Mouse (Mus musculus): ENCODE measurements around the gene D17H6S53E. TPM values are rescaled to one million over a fixed set of nuclear protein-coding genes. Genes with fewer than 3 reads are reported as not detected.

D17H6S53E gene
- 6.0 and 7.1 TPM in 2 replicates for polyA plus RNA-seq (2014; fragmentation: Nextera tagmentation; extraction: Ambion mirVana)

- peak within 1 kb of the TSS; percentile 77 for H3K27ac ChIP-seq (ENCODE audit: low read depth, low read length)
- H3K4me3 ChIP-seq (ENCODE audit: low read depth, low read length) = peak within 1 kb of the TSS; percentile 63
- peaks cover 20% of the 10 kb centered on the region for H3K4me1 ChIP-seq (replicated peaks; ENCODE audit: control insufficient read depth, insufficient read depth, low read length)
- H3K27me3 ChIP-seq (replicated peaks; ENCODE audit: control insufficient read depth, insufficient read depth, low read length) = no peaks in the 10 kb centered on the region
- H3K4me2 ChIP-seq = peak within 1 kb of the TSS; percentile 85
- peak within 1 kb of the TSS; percentile 79 for H3K9ac ChIP-seq (ENCODE audit: low read depth, low read length)
- H3K36me3 ChIP-seq (ENCODE audit: control insufficient read depth, insufficient read depth, low read length) = peaks cover 6% of the 10 kb centered on the region; the same call in 1 of the 2 replicates
- DNase-seq (ENCODE audit: low spot score) (peak; percentile 79), ATAC-seq (replicated peaks; ENCODE audit: low FRiP score) (peak; percentile 79)
- H3K9me3 ChIP-seq (ENCODE audit: control insufficient read depth, low read length) = no peaks in the 10 kb centered on the region
- WGBS = under 1% methylated on average over 36 of the region's 36 CpGs
Measured at GRCm38 (mm10) chr17:35126206-35126611, at the start of gene D17H6S53E. Gene D17H6S53E (plus strand): TSS chr17:35126373.

- Histone ChIP-seq H3K36me3 (ENCODE audit: control insufficient read depth, insufficient read depth, low read length) (no peaks in the 10 kb centered on the region), H3K27me3 (replicated peaks; ENCODE audit: control insufficient read depth, insufficient read depth, low read length) (peaks cover 11% of the 10 kb centered on the region; the same call in 1 of the 2 replicates), H3K9ac (ENCODE audit: low read depth, low read length) (no peak within 1 kb of the TSS; the same call in 1 of the 2 replicates), H3K9me3 (ENCODE audit: control insufficient read depth, low read length) (no peaks in the 10 kb centered on the region), H3K4me3 (ENCODE audit: low read depth, low read length) (no peak within 1 kb of the TSS), H3K4me2 (peak within 1 kb of the TSS; percentile 28; the same call in 1 of the 2 replicates), H3K4me1 (replicated peaks; ENCODE audit: control insufficient read depth, insufficient read depth, low read length) (peaks cover 26% of the 10 kb centered on the region), H3K27ac (ENCODE audit: low read depth, low read length) (no peak within 1 kb of the TSS)
- DNase-seq (ENCODE audit: low spot score) (no peak), ATAC-seq (replicated peaks; ENCODE audit: low FRiP score) (no peak)
- 40% methylated on average over 10 of the region's 10 CpGs for WGBS
Measured at GRCm38 (mm10) chr17:35076507-35077176, 49.5 kb upstream of the D17H6S53E start, which contains the start of gene Ly6g6e. Gene Ly6g6e (plus strand): TSS chr17:35076902.

- no peak for ATAC-seq (replicated peaks; ENCODE audit: low FRiP score)
- H3K9ac ChIP-seq (ENCODE audit: low read depth, low read length) = no peak overlapping the region
- peak overlapping the region; percentile 28; the same call in 1 of the 2 replicates for H3K4me2 ChIP-seq
Measured at GRCm38 (mm10) chr17:35077285-35077684, 48.9 kb upstream of the D17H6S53E start.

GRCm38 (mm10) chr17:35077786-35078233 lies 48.4 kb upstream of the D17H6S53E start, which contains the start of gene Ly6g6d:
Gene Ly6g6d (minus strand): TSS chr17:35078065.
- 17% methylated on average over 14 of the region's 14 CpGs for WGBS
- Histone ChIP-seq H3K9ac (ENCODE audit: low read depth, low read length) (no peak within 1 kb of the TSS; the same call in 1 of the 2 replicates), H3K4me3 (ENCODE audit: low read depth, low read length) (no peak within 1 kb of the TSS), H3K4me2 (peak within 1 kb of the TSS; percentile 28; the same call in 1 of the 2 replicates), H3K27me3 (replicated peaks; ENCODE audit: control insufficient read depth, insufficient read depth, low read length) (peaks cover 7% of the 10 kb centered on the region; the same call in 1 of the 2 replicates), H3K4me1 (replicated peaks; ENCODE audit: control insufficient read depth, insufficient read depth, low read length) (peaks cover 26% of the 10 kb centered on the region), H3K36me3 (ENCODE audit: control insufficient read depth, insufficient read depth, low read length) (no peaks in the 10 kb centered on the region), H3K9me3 (ENCODE audit: control insufficient read depth, low read length) (no peaks in the 10 kb centered on the region), H3K27ac (ENCODE audit: low read depth, low read length) (0 out of 2 replicates have a peak within 1 kb of the TSS, but pooled peaks have one; percentile 0)
- DNase-seq (ENCODE audit: low spot score) = no peak
- ATAC-seq (replicated peaks; ENCODE audit: low FRiP score) = no peak

More at GRCm38 (mm10) chr17:35077285-35077684, 48.9 kb upstream of the D17H6S53E start:
- WGBS = 40% methylated on average over 2 of the region's 2 CpGs
- H3K4me3 ChIP-seq (ENCODE audit: low read depth, low read length) = no peak overlapping the region
- no peak overlapping the region for H3K27ac ChIP-seq (ENCODE audit: low read depth, low read length)
- H3K36me3 ChIP-seq (ENCODE audit: control insufficient read depth, insufficient read depth, low read length) = no peaks in the 10 kb centered on the region
- H3K27me3 ChIP-seq (replicated peaks; ENCODE audit: control insufficient read depth, insufficient read depth, low read length) = peaks cover 7% of the 10 kb centered on the region; the same call in 1 of the 2 replicates
- peaks cover 26% of the 10 kb centered on the region for H3K4me1 ChIP-seq (replicated peaks; ENCODE audit: control insufficient read depth, insufficient read depth, low read length)
- no peaks in the 10 kb centered on the region for H3K9me3 ChIP-seq (ENCODE audit: control insufficient read depth, low read length)
- DNase-seq (ENCODE audit: low spot score) = no peak

- 12% methylated on average over 9 of the region's 9 CpGs for WGBS
- no peaks in the 10 kb centered on the region for H3K36me3 ChIP-seq (ENCODE audit: control insufficient read depth, insufficient read depth, low read length)
- H3K9me3 ChIP-seq (ENCODE audit: control insufficient read depth, low read length) = no peaks in the 10 kb centered on the region
- peak overlapping the region; percentile 74 for H3K27ac ChIP-seq (ENCODE audit: low read depth, low read length)
- H3K4me1 ChIP-seq (replicated peaks; ENCODE audit: control insufficient read depth, insufficient read depth, low read length) = peaks cover 22% of the 10 kb centered on the region
- DNase-seq (ENCODE audit: low spot score) = no peak
- H3K9ac ChIP-seq (ENCODE audit: low read depth, low read length) = peak overlapping the region; percentile 61
- peak; percentile 95 for ATAC-seq (replicated peaks; ENCODE audit: low FRiP score)
- peak overlapping the region; percentile 26 for H3K4me3 ChIP-seq (ENCODE audit: low read depth, low read length)
- peak overlapping the region; percentile 64 for H3K4me2 ChIP-seq
- 0 out of 2 replicates have a peak, but pooled peaks cover 3% of the 10 kb centered on the region for H3K27me3 ChIP-seq (replicated peaks; ENCODE audit: control insufficient read depth, insufficient read depth, low read length)
Measured at GRCm38 (mm10) chr17:35079778-35080177, 46.4 kb upstream of the D17H6S53E start.

- H3K4me2 ChIP-seq = peak overlapping the region; percentile 64
- peak; percentile 44 for ATAC-seq (replicated peaks; ENCODE audit: low FRiP score)
- peak overlapping the region; percentile 26 for H3K4me3 ChIP-seq (ENCODE audit: low read depth, low read length)
- no peaks in the 10 kb centered on the region for H3K36me3 ChIP-seq (ENCODE audit: control insufficient read depth, insufficient read depth, low read length)
- H3K27ac ChIP-seq (ENCODE audit: low read depth, low read length) = peak overlapping the region; percentile 74
- peaks cover 22% of the 10 kb centered on the region for H3K4me1 ChIP-seq (replicated peaks; ENCODE audit: control insufficient read depth, insufficient read depth, low read length)
- H3K9me3 ChIP-seq (ENCODE audit: control insufficient read depth, low read length) = no peaks in the 10 kb centered on the region
- 29% methylated on average over 6 of the region's 6 CpGs for WGBS
- 0 out of 2 replicates have a peak, but pooled peaks cover 3% of the 10 kb centered on the region for H3K27me3 ChIP-seq (replicated peaks; ENCODE audit: control insufficient read depth, insufficient read depth, low read length)
- H3K9ac ChIP-seq (ENCODE audit: low read depth, low read length) = peak overlapping the region; percentile 61
- DNase-seq (ENCODE audit: low spot score) = no peak
Measured at GRCm38 (mm10) chr17:35080248-35080647, 45.9 kb upstream of the D17H6S53E start.

- 84% methylated on average over 4 of the region's 4 CpGs for WGBS
- Histone ChIP-seq H3K9me3 (ENCODE audit: control insufficient read depth, low read length) (no peaks in the 10 kb centered on the region), H3K9ac (ENCODE audit: low read depth, low read length) (peak overlapping the region; percentile 61; the same call in 1 of the 2 replicates), H3K27me3 (replicated peaks; ENCODE audit: control insufficient read depth, insufficient read depth, low read length) (0 out of 2 replicates have a peak, but pooled peaks cover 3% of the 10 kb centered on the region), H3K4me3 (ENCODE audit: low read depth, low read length) (no peak overlapping the region), H3K36me3 (ENCODE audit: control insufficient read depth, insufficient read depth, low read length) (no peaks in the 10 kb centered on the region), H3K4me1 (replicated peaks; ENCODE audit: control insufficient read depth, insufficient read depth, low read length) (peaks cover 26% of the 10 kb centered on the region), H3K27ac (ENCODE audit: low read depth, low read length) (peak overlapping the region; percentile 74), H3K4me2 (peak overlapping the region; percentile 64)
- DNase-seq (ENCODE audit: low spot score) (no peak), ATAC-seq (replicated peaks; ENCODE audit: low FRiP score) (no peak)
Measured at GRCm38 (mm10) chr17:35080710-35081109, 45.5 kb upstream of the D17H6S53E start.

GRCm38 (mm10) chr17:35082841-35083576 lies 43.2 kb upstream of the D17H6S53E start:
- peaks cover 24% of the 10 kb centered on the region for H3K4me1 ChIP-seq (replicated peaks; ENCODE audit: control insufficient read depth, insufficient read depth, low read length)
- no peak overlapping the region for H3K4me3 ChIP-seq (ENCODE audit: low read depth, low read length)
- no peak overlapping the region for H3K27ac ChIP-seq (ENCODE audit: low read depth, low read length)
- no peak for DNase-seq (ENCODE audit: low spot score)
- no peaks in the 10 kb centered on the region for H3K36me3 ChIP-seq (ENCODE audit: control insufficient read depth, insufficient read depth, low read length)
- no peaks in the 10 kb centered on the region for H3K9me3 ChIP-seq (ENCODE audit: control insufficient read depth, low read length)
- H3K9ac ChIP-seq (ENCODE audit: low read depth, low read length) = peak overlapping the region; percentile 15; the same call in 1 of the 2 replicates
- 84% methylated on average over 16 of the region's 16 CpGs for WGBS
- H3K4me2 ChIP-seq = no peak overlapping the region
- 0 out of 2 replicates have a peak, but pooled peaks cover 3% of the 10 kb centered on the region for H3K27me3 ChIP-seq (replicated peaks; ENCODE audit: control insufficient read depth, insufficient read depth, low read length)
- no peak for ATAC-seq (replicated peaks; ENCODE audit: low FRiP score)

Data from liver, embryonic 11.5 days (tissue).